Mouse (Mus musculus) liver, embryonic 14.5 days (tissue): Measurements from ENCODE around the gene Cnp. TPM values are rescaled to one million over a fixed set of nuclear protein-coding genes. Genes with fewer than 3 reads are reported as not detected.

ENCODE experiments used
- ATAC-seq: fragments of 200-750 bp; cut with Nextera tagmentation; 2 replicates; pipeline ENCODE4 v1.8.0; 2017; ENCODE audit warnings: moderate number of reproducible peaks, mild to moderate bottlenecking, moderate library complexity; ENCODE audit not compliant: insufficient read depth
- DNase-seq, 3 experiments: peaks; one replicate each; pipeline ENCODE4 v3.0.0-alpha.2; 2012 to 2013; ENCODE audit warnings: low read depth in 3 of 3, low spot score in 3 of 3
- H3K27ac ChIP-seq: fragments of 300-500 bp; sonication (generic); 2 replicates; pipeline ENCODE4 v1.5.1; 2014; ENCODE audit warnings: moderate library complexity, mild to moderate bottlenecking, control low read depth, inconsistent platforms
- H3K27me3 ChIP-seq: fragments of 300-500 bp; sonication (generic); 2 replicates; pipeline ENCODE4 v1.6.1; 2014; ENCODE audit warnings: mild to moderate bottlenecking, low read length, moderate library complexity; ENCODE audit not compliant: control insufficient read depth, insufficient read depth
- H3K36me3 ChIP-seq: fragments of 300-500 bp; sonication (generic); replicated peaks from 2 replicates; pipeline ENCODE4 v1.6.1; 2014; ENCODE audit warnings: low read depth; ENCODE audit not compliant: control insufficient read depth, insufficient read depth
- H3K4me1 ChIP-seq, 2 experiments: fragments of 200-500 bp in 1 of 2; fragments of 300-500 bp in 1 of 2; sonication (generic) in 1 of 2; replicated peaks; 2 replicates each; pipeline ENCODE4 v1.6.1; 2012 to 2014; ENCODE audit warnings: antibody characterized with exemption in 1 of 2, inconsistent platforms in 1 of 2, low read length in 1 of 2; ENCODE audit not compliant: control insufficient read depth in 2 of 2, insufficient read depth in 2 of 2
- H3K4me2 ChIP-seq: fragments of 300-500 bp; sonication (generic); 2 replicates; pipeline ENCODE4 v1.6.1; 2014; ENCODE audit warnings: low read depth, mild to moderate bottlenecking, control low read depth, moderate library complexity
- H3K4me3 ChIP-seq, 2 experiments: fragments of 200-500 bp in 1 of 2; fragments of 300-500 bp in 1 of 2; sonication (generic) in 1 of 2; 2 replicates each; pipeline ENCODE4 v1.5.1; 2012 to 2014; ENCODE audit warnings: low read depth in 2 of 2, low read length in 2 of 2, mild to moderate bottlenecking in 2 of 2, control low read depth in 1 of 2, inconsistent platforms in 1 of 2, moderate library complexity in 1 of 2; ENCODE audit not compliant: insufficient read depth in 1 of 2
- H3K9ac ChIP-seq: fragments of 300-500 bp; sonication (generic); replicated peaks from 2 replicates; pipeline ENCODE4 v1.6.1; 2014; ENCODE audit warnings: mild to moderate bottlenecking, control low read depth, moderate library complexity
- H3K9me3 ChIP-seq: fragments of 300-500 bp; sonication (generic); 2 replicates; pipeline ENCODE4 v1.6.1; 2016; ENCODE audit warnings: low read length, mixed read lengths; ENCODE audit not compliant: control insufficient read depth
- CTCF ChIP-seq: IDR thresholded peaks from 2 replicates; pipeline ENCODE4 v1.5.1; 2016; ENCODE audit warnings: antibody characterized with exemption, low read depth, control low read depth
- EP300 ChIP-seq: IDR thresholded peaks from 2 replicates; pipeline ENCODE4 v1.6.1; 2016; ENCODE audit warnings: antibody characterized with exemption, low read depth
- WGBS: fragments of 180-500 bp; shearing (Covaris S2); extraction: QIAGEN DNeasy Blood & Tissue Kit; methylation state at CpG from one replicate; pipeline ENCODE4 v1.1.7; 2014; ENCODE audit not compliant: insufficient replicate concordance; 5-methylcytosine and 5-hydroxymethylcytosine counted together
- polyA plus RNA-seq, 2 experiments: library from polyadenylated mRNA; depleted of rRNA in 1 of 2; stranded (reverse) in 1 of 2; unstranded in 1 of 2; fragments of >200 nt; fragmentation: Nextera tagmentation in 1 of 2; extraction: Ambion mirVana in 1 of 2; gene quantifications; 2 replicates each; pipeline versions ENCODE4 v1.2.1 to v1.2.3; 2012 to 2014

Cnp gene
- polyA plus RNA-seq, 2 experiments: 6.3 to 10.0 TPM

DNA sequence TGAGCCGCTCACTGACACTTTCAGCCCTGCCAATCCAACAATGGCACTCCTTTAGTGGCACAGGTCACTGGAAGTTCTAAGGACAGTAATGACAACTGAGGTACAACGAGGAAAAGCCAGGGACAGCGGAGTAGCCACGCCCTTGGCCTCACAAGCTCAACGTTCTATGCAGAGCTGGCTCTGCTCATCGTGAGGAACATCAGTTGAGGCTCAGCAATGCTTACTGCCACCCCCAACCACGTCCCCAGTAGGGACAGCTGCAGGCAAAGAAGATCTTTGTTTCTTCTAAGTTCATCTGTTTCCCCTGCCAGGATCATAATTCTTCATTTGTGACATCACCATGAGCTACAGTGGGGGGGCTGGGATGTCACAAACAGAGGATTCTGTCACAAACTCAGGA, 19.9 kb downstream of the Cnp start:
- no peaks in the 10 kb centered on the region for H3K9me3 ChIP-seq
- ATAC-seq: no peak
- H3K4me2 ChIP-seq: no peak overlapping the region
- no peak overlapping the region for H3K4me3 ChIP-seq
- no peak overlapping the region for H3K27ac ChIP-seq
- DNase-seq: no peak
- H3K4me1 ChIP-seq: no peaks in the 10 kb centered on the region
- WGBS: 80% methylated on average over 7 of the region's 7 CpGs
- TF ChIP-seq CTCF: no peak
- TF ChIP-seq EP300: no peak
- no peaks in the 10 kb centered on the region for H3K27me3 ChIP-seq
- no peak overlapping the region for H3K9ac ChIP-seq
- peaks cover 75% of the 10 kb centered on the region for H3K36me3 ChIP-seq

- ATAC-seq (no peak), DNase-seq (no peak)
- H3K9me3 ChIP-seq: no peaks in the 10 kb centered on the region
- H3K27me3 ChIP-seq: no peaks in the 10 kb centered on the region
- H3K9ac ChIP-seq: no peak overlapping the region
- no peaks in the 10 kb centered on the region for H3K4me1 ChIP-seq
- no peak overlapping the region for H3K4me2 ChIP-seq
- no peak for TF ChIP-seq CTCF
- TF ChIP-seq EP300: no peak
- WGBS: 77% methylated on average over 4 of the region's 4 CpGs
- H3K4me3 ChIP-seq: no peak overlapping the region
- no peak overlapping the region for H3K27ac ChIP-seq
- H3K36me3 ChIP-seq: peaks cover 73% of the 10 kb centered on the region
Observed at GRCm38 (mm10) chr11:100595533-100595932, 20.8 kb downstream of the Cnp start.

DNA sequence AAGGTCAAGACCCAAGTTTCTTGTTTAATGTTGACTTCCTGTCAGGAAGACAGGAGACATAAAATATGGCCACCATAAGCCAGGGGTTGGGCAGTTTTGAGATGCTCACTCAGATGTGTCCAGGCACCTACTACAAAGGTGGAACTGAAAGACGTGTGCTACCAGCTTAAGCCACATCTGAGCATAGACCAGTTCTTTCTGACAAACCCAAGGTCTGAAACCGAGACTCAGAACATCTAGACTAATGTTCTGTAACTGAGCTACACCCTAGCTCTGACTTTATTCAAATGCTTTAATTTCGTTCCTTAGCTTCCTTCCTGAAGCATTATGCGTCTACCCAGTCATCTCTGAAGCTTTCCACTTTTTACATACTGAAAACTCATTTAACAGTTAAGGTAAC, 23.4 kb downstream of the Cnp start:
- no peak overlapping the region for H3K4me2 ChIP-seq
- H3K36me3 ChIP-seq: peaks cover 54% of the 10 kb centered on the region
- no peak for ATAC-seq
- TF ChIP-seq CTCF: no peak
- no peak for TF ChIP-seq EP300
- H3K27ac ChIP-seq: no peak overlapping the region
- WGBS: 72% methylated on average over 4 of the region's 4 CpGs
- H3K9ac ChIP-seq: no peak overlapping the region
- H3K9me3 ChIP-seq: no peaks in the 10 kb centered on the region
- no peak overlapping the region for H3K4me3 ChIP-seq
- DNase-seq: no peak
- peaks cover 0 to 5% of the 10 kb centered on the region in 2 experiments; a peak in 2 of 4 replicates for H3K4me1 ChIP-seq
- no peaks in the 10 kb centered on the region for H3K27me3 ChIP-seq

DNA sequence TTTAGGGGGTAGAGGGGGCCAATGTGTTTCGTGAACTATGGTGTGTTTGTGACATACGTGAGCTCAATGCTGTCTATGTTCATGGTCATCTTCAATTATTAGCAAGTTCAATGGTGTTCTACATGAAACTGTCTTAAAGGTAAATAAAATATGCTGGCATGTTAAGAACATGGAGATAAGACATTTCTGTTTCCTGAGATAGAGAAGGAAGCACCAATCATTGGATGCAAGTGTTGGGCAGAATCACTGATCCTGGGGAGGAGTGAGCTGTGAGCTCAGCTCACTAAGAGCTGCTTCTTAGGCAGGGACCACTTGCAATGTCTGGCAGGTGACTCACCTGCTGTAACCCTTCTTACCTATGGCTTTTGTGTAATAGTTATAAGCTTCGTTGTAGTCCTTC, 26.7 kb downstream of the Cnp start:
- no peak for DNase-seq
- 82% methylated on average over 3 of the region's 3 CpGs for WGBS

GRCm38 (mm10) chr11:100603155-100603554, 28.5 kb downstream of the Cnp start:
- no peak for TF ChIP-seq CTCF
- no peak for TF ChIP-seq EP300
- Histone ChIP-seq H3K4me2 (no peak overlapping the region), H3K27me3 (no peaks in the 10 kb centered on the region), H3K36me3 (peaks cover 26% of the 10 kb centered on the region), H3K4me3 (no peak overlapping the region), H3K27ac (no peak overlapping the region), H3K9ac (no peak overlapping the region; the same call in 1 of the 2 replicates), H3K9me3 (no peaks in the 10 kb centered on the region), H3K4me1 (peaks cover 0 to 5% of the 10 kb centered on the region in 2 experiments; a peak in 2 of 4 replicates)
- ATAC-seq: no peak
- WGBS: 75% methylated on average over 9 of the region's 9 CpGs
- DNase-seq: no peak

More for the DNA sequence above, 26.7 kb downstream of the Cnp start:
- no peak overlapping the region for H3K4me2 ChIP-seq
- no peaks in the 10 kb centered on the region for H3K27me3 ChIP-seq
- no peak for TF ChIP-seq CTCF
- TF ChIP-seq EP300: no peak
- H3K36me3 ChIP-seq: peaks cover 42% of the 10 kb centered on the region
- no peak for ATAC-seq
- H3K27ac ChIP-seq: no peak overlapping the region
- H3K4me1 ChIP-seq: peaks cover 0 to 5% of the 10 kb centered on the region in 2 experiments; a peak in 2 of 4 replicates
- no peaks in the 10 kb centered on the region for H3K9me3 ChIP-seq
- no peak overlapping the region for H3K4me3 ChIP-seq
- no peak overlapping the region for H3K9ac ChIP-seq
